Mouse (Mus musculus): ENCODE data around the gene Mgat4e. TPM values are rescaled to one million over a fixed set of nuclear protein-coding genes. Genes with fewer than 3 reads are reported as not detected.
A peak's percentile ranks its signal among the peaks of the same experiment; 100 is the strongest.

The Mgat4e gene
- polyA plus RNA-seq, 1 experiment from 2014 or later, result not detected

DNA sequence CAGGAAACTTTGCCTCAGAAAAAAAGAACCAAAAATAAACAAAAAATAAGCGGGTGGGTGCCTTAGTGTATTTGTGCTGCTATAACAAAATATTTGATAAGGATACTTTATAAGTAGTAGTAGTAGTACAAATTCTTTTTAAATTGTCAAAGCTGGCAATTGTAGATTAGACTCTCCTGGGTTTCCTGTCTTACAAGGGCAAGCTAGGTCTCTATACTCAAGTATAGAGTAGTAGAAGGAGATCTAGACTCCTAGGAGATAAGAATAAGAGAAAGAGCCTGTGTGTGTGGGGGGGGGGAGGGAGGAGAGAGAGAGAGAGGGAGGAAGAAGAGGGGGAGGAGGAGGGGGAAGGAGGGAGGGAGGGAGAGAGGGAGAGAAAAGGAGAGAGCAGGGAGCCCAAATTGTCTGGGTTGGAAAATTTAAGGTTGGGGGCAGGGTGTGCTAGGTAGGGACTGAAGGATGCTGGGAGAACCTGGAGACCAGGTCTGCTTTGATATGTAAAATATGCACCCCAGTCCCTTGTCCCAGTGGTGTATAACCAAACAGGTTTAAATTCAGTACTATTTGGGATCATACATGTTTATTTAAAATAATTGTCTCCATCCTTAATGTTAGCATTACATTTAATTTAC, 23.9 kb upstream of the Mgat4e start:
- H3K27ac ChIP-seq (ENCODE audit: low read length), result no peak overlapping the region
- no peaks in the 10 kb centered on the region for H3K9me3 ChIP-seq (replicated peaks; ENCODE audit: control insufficient read depth, low read length)
- no peak overlapping the region for H3K9ac ChIP-seq (ENCODE audit: low read depth, low read length)
- H3K4me3 ChIP-seq (ENCODE audit: low read depth, low read length), result no peak overlapping the region
- peaks cover 6% of the 10 kb centered on the region; the same call in 1 of the 2 replicates for H3K4me1 ChIP-seq (ENCODE audit: control insufficient read depth, low read depth, low read length)
- no peaks in the 10 kb centered on the region for H3K36me3 ChIP-seq (ENCODE audit: control insufficient read depth, insufficient read depth)
- H3K4me2 ChIP-seq (ENCODE audit: low read depth, low read length), result no peak overlapping the region; the same call in 1 of the 2 replicates
- ATAC-seq (ENCODE audit: low read depth), result peak; percentile 48; the same call in 1 of the 2 replicates
- WGBS (ENCODE audit: insufficient replicate concordance), result 25% methylated on average over 1 of the region's 1 CpGs
- no peaks in the 10 kb centered on the region for H3K27me3 ChIP-seq (ENCODE audit: control insufficient read depth, insufficient read depth, low read depth, low read length)

- 51% methylated on average over 3 of the region's 3 CpGs for WGBS (ENCODE audit: insufficient replicate concordance)
- no peak overlapping the region for H3K27ac ChIP-seq (ENCODE audit: low read length)
- H3K9me3 ChIP-seq (replicated peaks; ENCODE audit: control insufficient read depth, low read length), result no peaks in the 10 kb centered on the region
- no peaks in the 10 kb centered on the region for H3K27me3 ChIP-seq (ENCODE audit: control insufficient read depth, insufficient read depth, low read depth, low read length)
- ATAC-seq (ENCODE audit: low read depth), result no peak
- peaks cover 6% of the 10 kb centered on the region; the same call in 1 of the 2 replicates for H3K4me1 ChIP-seq (ENCODE audit: control insufficient read depth, low read depth, low read length)
- no peak overlapping the region for H3K4me2 ChIP-seq (ENCODE audit: low read depth, low read length)
- H3K9ac ChIP-seq (ENCODE audit: low read depth, low read length), result no peak overlapping the region
- H3K4me3 ChIP-seq (ENCODE audit: low read depth, low read length), result no peak overlapping the region
- H3K36me3 ChIP-seq (ENCODE audit: control insufficient read depth, insufficient read depth), result no peaks in the 10 kb centered on the region
Measured at GRCm38 (mm10) chr1:134570631-134571030, 21.1 kb upstream of the Mgat4e start.

DNA sequence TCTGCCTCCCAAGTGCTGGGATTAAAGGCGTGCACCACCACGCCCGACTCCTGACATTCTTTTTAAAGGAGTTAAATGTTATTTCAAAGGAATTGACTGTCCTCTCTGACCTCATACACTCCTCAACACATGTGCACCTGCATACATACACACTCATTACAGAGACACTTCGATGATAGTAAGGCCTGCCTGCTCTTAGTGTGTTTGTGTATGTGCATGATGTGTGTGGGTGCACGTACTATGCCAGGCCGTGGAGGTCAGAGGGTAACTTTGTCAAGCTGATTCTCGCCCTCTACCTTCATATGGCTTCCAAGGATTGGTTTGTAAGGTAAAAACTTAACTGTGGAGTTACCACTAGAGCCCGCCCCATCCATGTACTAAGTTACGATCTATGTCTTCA, 20.7 kb upstream of the Mgat4e start:
- WGBS (ENCODE audit: insufficient replicate concordance), result 70% methylated on average over 9 of the region's 9 CpGs
- no peaks in the 10 kb centered on the region for H3K36me3 ChIP-seq (ENCODE audit: control insufficient read depth, insufficient read depth)
- H3K27me3 ChIP-seq (ENCODE audit: control insufficient read depth, insufficient read depth, low read depth, low read length), result no peaks in the 10 kb centered on the region
- no peak overlapping the region for H3K4me3 ChIP-seq (ENCODE audit: low read depth, low read length)
- H3K27ac ChIP-seq (ENCODE audit: low read length), result no peak overlapping the region
- H3K9ac ChIP-seq (ENCODE audit: low read depth, low read length), result no peak overlapping the region
- no peak overlapping the region for H3K4me2 ChIP-seq (ENCODE audit: low read depth, low read length)
- peaks cover 6% of the 10 kb centered on the region; the same call in 1 of the 2 replicates for H3K4me1 ChIP-seq (ENCODE audit: control insufficient read depth, low read depth, low read length)
- no peak for ATAC-seq (ENCODE audit: low read depth)
- H3K9me3 ChIP-seq (replicated peaks; ENCODE audit: control insufficient read depth, low read length), result no peaks in the 10 kb centered on the region

DNA sequence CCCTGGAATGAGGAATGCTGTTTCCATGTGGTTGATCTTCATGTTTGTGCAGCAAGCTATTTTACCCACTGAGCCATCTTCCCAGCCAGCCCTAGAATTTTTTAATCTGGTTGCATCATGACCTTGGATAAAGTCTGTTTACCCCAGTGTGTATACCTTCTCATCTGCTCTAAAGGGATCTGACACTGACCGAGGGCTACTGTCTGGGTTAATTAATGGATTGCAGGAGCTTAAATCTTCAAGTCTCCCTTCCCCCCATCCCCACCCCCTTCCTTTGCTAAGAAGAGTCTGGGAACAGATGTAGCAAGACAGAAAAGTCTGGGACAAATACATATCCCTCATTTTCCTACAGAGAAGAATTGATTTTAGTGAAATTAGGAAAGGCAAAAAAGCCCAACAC, 18.0 kb upstream of the Mgat4e start:
- Histone ChIP-seq H3K9ac (ENCODE audit: low read depth, low read length) (no peak overlapping the region), H3K4me2 (ENCODE audit: low read depth, low read length) (no peak overlapping the region), H3K4me1 (ENCODE audit: control insufficient read depth, low read depth, low read length) (peaks cover 1% of the 10 kb centered on the region), H3K27me3 (ENCODE audit: control insufficient read depth, insufficient read depth, low read depth, low read length) (no peaks in the 10 kb centered on the region), H3K36me3 (ENCODE audit: control insufficient read depth, insufficient read depth) (no peaks in the 10 kb centered on the region), H3K4me3 (ENCODE audit: low read depth, low read length) (no peak overlapping the region), H3K9me3 (replicated peaks; ENCODE audit: control insufficient read depth, low read length) (no peaks in the 10 kb centered on the region), H3K27ac (ENCODE audit: low read length) (no peak overlapping the region)
- 44% methylated on average over 1 of the region's 1 CpGs for WGBS (ENCODE audit: insufficient replicate concordance)
- no peak for ATAC-seq (ENCODE audit: low read depth)

- 78% methylated on average over 3 of the region's 3 CpGs for WGBS (ENCODE audit: insufficient replicate concordance)
- Histone ChIP-seq H3K36me3 (ENCODE audit: control insufficient read depth, insufficient read depth) (no peaks in the 10 kb centered on the region), H3K9me3 (replicated peaks; ENCODE audit: control insufficient read depth, low read length) (no peaks in the 10 kb centered on the region), H3K27me3 (ENCODE audit: control insufficient read depth, insufficient read depth, low read depth, low read length) (no peaks in the 10 kb centered on the region), H3K27ac (ENCODE audit: low read length) (no peak overlapping the region), H3K4me3 (ENCODE audit: low read depth, low read length) (no peak overlapping the region), H3K4me1 (ENCODE audit: control insufficient read depth, low read depth, low read length) (peaks cover 22% of the 10 kb centered on the region), H3K9ac (ENCODE audit: low read depth, low read length) (no peak overlapping the region), H3K4me2 (ENCODE audit: low read depth, low read length) (no peak overlapping the region)
- no peak for ATAC-seq (ENCODE audit: low read depth)
Measured at GRCm38 (mm10) chr1:134563726-134564125, 14.2 kb upstream of the Mgat4e start.

DNA sequence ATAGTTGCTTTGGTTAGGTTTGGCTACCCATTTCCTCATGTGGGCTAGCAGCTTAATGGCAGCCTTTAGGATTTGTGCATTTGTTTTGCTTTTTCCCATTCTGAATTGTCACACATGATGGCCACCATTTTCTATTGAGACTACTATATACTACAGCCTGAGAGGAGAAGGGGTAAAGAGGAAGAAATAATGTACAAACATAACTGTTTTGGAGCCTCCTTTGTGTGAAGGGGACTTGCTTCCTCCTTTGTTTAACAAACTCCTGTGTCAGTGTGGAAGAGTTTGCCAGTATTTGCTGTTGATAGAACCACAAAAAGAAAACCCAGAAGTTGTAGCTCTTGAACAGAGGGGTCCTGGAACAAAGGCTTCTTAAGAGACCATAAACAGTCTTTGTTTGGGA, 13.0 kb upstream of the Mgat4e start:
- Histone ChIP-seq H3K36me3 (ENCODE audit: control insufficient read depth, insufficient read depth) (no peaks in the 10 kb centered on the region), H3K4me3 (ENCODE audit: low read depth, low read length) (no peak overlapping the region), H3K27ac (ENCODE audit: low read length) (peak overlapping the region; percentile 55), H3K9ac (ENCODE audit: low read depth, low read length) (no peak overlapping the region), H3K9me3 (replicated peaks; ENCODE audit: control insufficient read depth, low read length) (no peaks in the 10 kb centered on the region), H3K4me1 (ENCODE audit: control insufficient read depth, low read depth, low read length) (peaks cover 22% of the 10 kb centered on the region), H3K27me3 (ENCODE audit: control insufficient read depth, insufficient read depth, low read depth, low read length) (no peaks in the 10 kb centered on the region), H3K4me2 (ENCODE audit: low read depth, low read length) (no peak overlapping the region; the same call in 1 of the 2 replicates)
- ATAC-seq (ENCODE audit: low read depth), result no peak

- Histone ChIP-seq H3K4me1 (ENCODE audit: control insufficient read depth, low read depth, low read length) (peaks cover 26% of the 10 kb centered on the region), H3K4me3 (ENCODE audit: low read depth, low read length) (peak overlapping the region; percentile 90), H3K27ac (ENCODE audit: low read length) (no peak overlapping the region; the same call in 1 of the 2 replicates), H3K36me3 (ENCODE audit: control insufficient read depth, insufficient read depth) (no peaks in the 10 kb centered on the region), H3K27me3 (ENCODE audit: control insufficient read depth, insufficient read depth, low read depth, low read length) (no peaks in the 10 kb centered on the region), H3K4me2 (ENCODE audit: low read depth, low read length) (peak overlapping the region; percentile 99), H3K9ac (ENCODE audit: low read depth, low read length) (peak overlapping the region; percentile 88), H3K9me3 (replicated peaks; ENCODE audit: control insufficient read depth, low read length) (no peaks in the 10 kb centered on the region)
- no peak for ATAC-seq (ENCODE audit: low read depth)
- WGBS (ENCODE audit: insufficient replicate concordance), result 6% methylated on average over 7 of the region's 7 CpGs
Measured at GRCm38 (mm10) chr1:134561770-134562143, 12.3 kb upstream of the Mgat4e start.

DNA sequence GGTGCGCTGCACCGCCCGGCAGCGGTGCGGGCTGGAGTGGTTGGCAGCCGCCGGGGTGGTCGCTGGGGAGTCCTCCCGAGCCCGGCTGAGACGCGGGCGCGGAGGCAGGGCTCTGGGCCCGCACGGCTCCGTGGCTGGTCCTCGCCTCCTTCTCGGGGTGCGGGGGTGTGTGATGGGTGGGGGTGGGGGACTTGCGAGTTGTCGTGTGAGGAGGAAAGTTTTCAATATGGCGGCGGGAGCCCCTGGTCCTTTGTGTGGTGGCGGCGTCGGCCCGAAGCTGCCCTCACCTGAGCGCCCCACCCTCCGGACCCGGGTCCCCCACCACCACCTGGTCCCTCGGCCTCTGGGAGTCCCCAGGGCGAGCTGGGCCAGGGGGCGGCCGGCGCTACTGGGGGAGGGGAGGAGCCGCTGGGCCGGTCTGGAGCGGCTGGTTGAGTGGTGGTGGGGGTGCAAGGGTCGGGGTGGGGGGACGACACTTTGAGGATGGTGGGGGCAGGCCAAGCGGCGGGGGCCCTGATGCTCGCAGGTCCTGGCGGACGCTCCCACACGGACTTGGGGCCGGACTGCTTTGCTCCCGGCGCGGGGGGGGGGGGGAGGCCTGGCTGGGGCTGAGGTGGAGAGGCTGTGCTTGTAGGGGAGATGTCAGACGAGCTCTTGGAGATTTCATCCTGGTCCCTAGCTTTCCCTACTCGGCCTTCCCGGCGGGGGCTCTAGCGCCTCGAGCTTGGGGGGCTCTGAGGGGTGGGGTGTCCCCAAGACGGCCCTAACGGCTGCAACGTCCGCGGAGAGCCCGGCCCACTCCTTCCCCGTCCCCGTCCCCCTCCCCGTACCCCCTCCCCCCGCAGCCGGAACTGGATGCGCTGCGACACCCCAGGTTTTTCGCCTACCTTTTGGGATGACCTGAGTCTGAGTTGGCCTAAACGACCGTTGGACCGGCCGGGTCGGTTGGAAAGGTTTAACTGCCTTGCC, 11.6 kb upstream of the Mgat4e start:
- no peaks in the 10 kb centered on the region for H3K27me3 ChIP-seq (ENCODE audit: control insufficient read depth, insufficient read depth, low read depth, low read length)
- peak overlapping the region; percentile 88 for H3K9ac ChIP-seq (ENCODE audit: low read depth, low read length)
- no peak for ATAC-seq (ENCODE audit: low read depth)
- H3K4me2 ChIP-seq (ENCODE audit: low read depth, low read length), result peak overlapping the region; percentile 99
- peak overlapping the region; percentile 90 for H3K4me3 ChIP-seq (ENCODE audit: low read depth, low read length)
- no peaks in the 10 kb centered on the region for H3K9me3 ChIP-seq (replicated peaks; ENCODE audit: control insufficient read depth, low read length)
- 0% methylated on average over 61 of the region's 76 CpGs for WGBS (ENCODE audit: insufficient replicate concordance)
- H3K4me1 ChIP-seq (ENCODE audit: control insufficient read depth, low read depth, low read length), result peaks cover 28% of the 10 kb centered on the region
- H3K36me3 ChIP-seq (ENCODE audit: control insufficient read depth, insufficient read depth), result no peaks in the 10 kb centered on the region
- peak overlapping the region; percentile 62 for H3K27ac ChIP-seq (ENCODE audit: low read length)

- Histone ChIP-seq H3K4me3 (ENCODE audit: low read depth, low read length) (peak overlapping the region; percentile 90), H3K9me3 (replicated peaks; ENCODE audit: control insufficient read depth, low read length) (no peaks in the 10 kb centered on the region), H3K4me1 (ENCODE audit: control insufficient read depth, low read depth, low read length) (peaks cover 35% of the 10 kb centered on the region), H3K27ac (ENCODE audit: low read length) (peak overlapping the region; percentile 62), H3K27me3 (ENCODE audit: control insufficient read depth, insufficient read depth, low read depth, low read length) (no peaks in the 10 kb centered on the region), H3K9ac (ENCODE audit: low read depth, low read length) (peak overlapping the region; percentile 88), H3K4me2 (ENCODE audit: low read depth, low read length) (peak overlapping the region; percentile 99), H3K36me3 (ENCODE audit: control insufficient read depth, insufficient read depth) (no peaks in the 10 kb centered on the region)
- under 1% methylated on average over 32 of the region's 50 CpGs for WGBS (ENCODE audit: insufficient replicate concordance)
- peak; percentile 39 for ATAC-seq (ENCODE audit: low read depth)
Measured at GRCm38 (mm10) chr1:134560396-134560795, 10.9 kb upstream of the Mgat4e start.

Data from liver, embryonic 16.5 days (tissue).